Mouse (Mus musculus) thymus, postnatal 0 days (tissue): ENCODE measurements around the gene Mum1. TPM values are rescaled to one million over a fixed set of nuclear protein-coding genes. Genes with fewer than 3 reads are reported as not detected.

ENCODE experiments used
- DNase-seq: peaks from one replicate; pipeline ENCODE4 v3.0.0-alpha.2; 2015; ENCODE audit warnings: low spot score
- polyA plus RNA-seq: library from polyadenylated mRNA; unstranded; fragments of >200 nt; fragmentation: Nextera tagmentation; extraction: Ambion mirVana; gene quantifications from 2 replicates; pipeline ENCODE4 v1.2.1, GENCODE M21; 2015

The Mum1 gene
- polyA plus RNA-seq: 70.8 and 72.4 TPM in 2 replicates

GRCm38 (mm10) chr10:80226416-80227165, at the start of gene Mum1:
Gene Mum1, plus strand, starts transcription at chr10:80226434.
- peak; percentile 99 for DNase-seq

GRCm38 (mm10) chr10:80177441-80178279, 48.6 kb upstream of the Mum1 start:
- DNase-seq: no peak

GRCm38 (mm10) chr10:80179068-80180051, 46.9 kb upstream of the Mum1 start, which contains the start of gene Efna2:
Gene Efna2, plus strand, starts transcription at chr10:80179482.
- peak; percentile 50 for DNase-seq

- no peak for DNase-seq
These were observed 45.9 kb upstream of the Mum1 start for GRCm38 (mm10) chr10:80180288-80180687.

GRCm38 (mm10) chr10:80180823-80181222, 45.4 kb upstream of the Mum1 start:
- no peak for DNase-seq

- DNase-seq: no peak
These were observed 43.7 kb upstream of the Mum1 start for GRCm38 (mm10) chr10:80182547-80182946.

GRCm38 (mm10) chr10:80186649-80187048, 39.6 kb upstream of the Mum1 start:
- DNase-seq: no peak

- no peak for DNase-seq
These were observed 38.5 kb upstream of the Mum1 start for GRCm38 (mm10) chr10:80187739-80188138.

- DNase-seq: no peak
These were observed 37.7 kb upstream of the Mum1 start for GRCm38 (mm10) chr10:80188453-80189024.

- no peak for DNase-seq
These were observed 36.2 kb upstream of the Mum1 start for GRCm38 (mm10) chr10:80189999-80190398.

- DNase-seq: no peak
These were observed 35.7 kb upstream of the Mum1 start for GRCm38 (mm10) chr10:80190491-80191051.

GRCm38 (mm10) chr10:80193976-80194375, 32.3 kb upstream of the Mum1 start:
- DNase-seq: no peak

- no peak for DNase-seq
These were observed 31.8 kb upstream of the Mum1 start for GRCm38 (mm10) chr10:80194441-80194840.

GRCm38 (mm10) chr10:80196167-80196566, 30.1 kb upstream of the Mum1 start:
- no peak for DNase-seq

GRCm38 (mm10) chr10:80196778-80197581, 29.3 kb upstream of the Mum1 start:
- DNase-seq: no peak

- DNase-seq: peak; percentile 80
These were observed 26.7 kb upstream of the Mum1 start for GRCm38 (mm10) chr10:80199440-80200008.

- DNase-seq: no peak
These were observed 25.7 kb upstream of the Mum1 start for GRCm38 (mm10) chr10:80200485-80200884.

- no peak for DNase-seq
These were observed 22.2 kb upstream of the Mum1 start for GRCm38 (mm10) chr10:80204055-80204454.

GRCm38 (mm10) chr10:80207201-80207600, 19.0 kb upstream of the Mum1 start:
- DNase-seq: no peak
